Mouse (Mus musculus) testis, adult 2 months (tissue): ENCODE data around the gene Prkce.

Experiments used
- CTCF ChIP-seq: fragments of 200-500 bp; IDR thresholded peaks from 2 replicates; pipeline ENCODE4 v1.5.1; 2012; ENCODE audit warnings: low read depth, mild to moderate bottlenecking, inconsistent platforms, low read length, moderate library complexity; ENCODE audit not compliant: control insufficient read depth, insufficient read depth, insufficient replicate concordance
- POLR2A ChIP-seq: fragments of 200-500 bp; IDR thresholded peaks from 2 replicates; pipeline ENCODE4 v1.6.1; 2012; ENCODE audit warnings: low read depth, mild to moderate bottlenecking, inconsistent platforms, low read length, moderate library complexity; ENCODE audit not compliant: control insufficient read depth

GRCm38 (mm10) chr17:86231741-86232179, 64.2 kb downstream of the Prkce start:
- TF ChIP-seq CTCF, result no peak
- TF ChIP-seq POLR2A, result no peak
